Mouse (Mus musculus) olfactory bulb, adult 2 months (tissue): Measurements from ENCODE around the gene Samsn1.

Experiments used
- CTCF ChIP-seq: fragments of 200-500 bp; IDR thresholded peaks from 2 replicates; pipeline ENCODE4 v1.5.1; 2012; ENCODE audit warnings: low read depth, mild to moderate bottlenecking, low read length, moderate library complexity; ENCODE audit not compliant: insufficient read depth
- POLR2A ChIP-seq: fragments of 200-500 bp; IDR thresholded peaks from 2 replicates; pipeline ENCODE4 v1.6.1; 2012; ENCODE audit warnings: mild to moderate bottlenecking, low read depth, low read length, moderate library complexity; ENCODE audit not compliant: insufficient read depth

DNA sequence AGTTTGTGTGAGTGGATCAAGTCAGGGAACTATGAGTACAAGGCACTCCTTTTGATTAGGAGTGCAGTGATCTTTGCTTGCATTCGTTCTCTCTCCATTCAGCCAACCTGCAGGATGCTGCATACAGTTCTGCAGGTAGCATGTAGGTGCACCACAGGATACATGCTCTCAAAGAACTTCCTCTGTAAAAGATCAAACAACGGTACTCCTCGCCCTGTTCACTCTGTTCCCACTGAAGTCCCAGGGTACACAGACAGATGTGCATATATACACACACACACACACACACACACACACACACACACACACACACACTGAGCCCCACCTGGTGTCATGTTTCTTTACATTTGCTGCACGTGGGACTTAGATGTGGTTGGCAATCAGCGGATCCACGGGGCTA, 198.9 kb downstream of the Samsn1 start:
- no peak for TF ChIP-seq CTCF
- TF ChIP-seq POLR2A: no peak
